Mouse (Mus musculus) CH12.LX (cell line): ENCODE measurements at regions not wholly inside any gene's neighbourhood (a gene's known extent, or its start where the extent isn't known, plus 50 kb on each side); places are given as distances from the start of the nearest gene placed in this dataset.

Experiments
- DNase-seq: peaks from one replicate; pipeline ENCODE4 v3.0.0-alpha.2; 2013; ENCODE audit errors: extremely low read depth
- H3K27ac ChIP-seq: 2 replicates; pipeline ENCODE4 v1.5.1; 2012; ENCODE audit warnings: low read depth, mild to moderate bottlenecking, control low read depth, moderate library complexity; ENCODE audit not compliant: insufficient read depth
- H3K27me3 ChIP-seq: replicated peaks from 2 replicates; pipeline ENCODE3; 2012; ENCODE audit warnings: inconsistent platforms
- H3K36me3 ChIP-seq, 2 experiments: replicated peaks in 1 of 2; 2 replicates each; pipeline versions ENCODE3 to v1.6.1; 2012; ENCODE audit warnings: inconsistent platforms in 1 of 2, low read length in 1 of 2, mild to moderate bottlenecking in 1 of 2, mixed read lengths in 1 of 2, moderate library complexity in 1 of 2; ENCODE audit not compliant: control insufficient read depth in 1 of 2, insufficient read depth in 1 of 2
- H3K4me1 ChIP-seq, 2 experiments: 2 replicates each; pipeline ENCODE4 v1.6.1; 2012; ENCODE audit warnings: inconsistent platforms in 1 of 2, moderate library complexity in 1 of 2; ENCODE audit not compliant: insufficient read depth in 2 of 2, control insufficient read depth in 1 of 2
- H3K4me2 ChIP-seq: 2 replicates; pipeline ENCODE4 v1.6.1; 2012; ENCODE audit warnings: low read depth, mild to moderate bottlenecking, control low read depth; ENCODE audit not compliant: poor library complexity, insufficient read depth, severe bottlenecking
- H3K4me3 ChIP-seq, 3 experiments: fragments of 150-350 bp in 1 of 3; sonication (generic) in 1 of 3; replicated peaks in 1 of 3; 2 replicates each; pipeline versions ENCODE3 to v1.5.1; 2011 to 2012; ENCODE audit warnings: low read depth in 2 of 3, low read length in 2 of 3, mild to moderate bottlenecking in 2 of 3, moderate library complexity in 2 of 3, control low read depth in 1 of 3, improper control_type of control experiment in 1 of 3, inconsistent platforms in 1 of 3, mixed read lengths in 1 of 3; ENCODE audit not compliant: poor library complexity in 1 of 3
- H3K79me2 ChIP-seq: replicated peaks from 2 replicates; pipeline ENCODE4 v1.6.1; 2012; ENCODE audit warnings: mild to moderate bottlenecking, moderate library complexity; ENCODE audit not compliant: control insufficient read depth, poor library complexity, insufficient read depth, severe bottlenecking; ENCODE audit errors: extremely low read depth
- H3K9ac ChIP-seq: 2 replicates; pipeline ENCODE4 v1.6.1; 2012; ENCODE audit warnings: low read depth, mild to moderate bottlenecking, control low read depth, moderate library complexity; ENCODE audit not compliant: insufficient read depth
- H3K9me3 ChIP-seq: replicated peaks from 2 replicates; pipeline ENCODE3; 2012; ENCODE audit warnings: low read length, inconsistent platforms, mixed read lengths
- BHLHE40 ChIP-seq: IDR thresholded peaks from 2 replicates; pipeline ENCODE4 v1.6.1; 2011; ENCODE audit warnings: mild to moderate bottlenecking, low read depth, low read length, improper control_type of control experiment
- CHD1 ChIP-seq: IDR thresholded peaks from 2 replicates; pipeline ENCODE4 v1.6.1; 2012; ENCODE audit warnings: low read depth, low read length, improper control_type of control experiment, inconsistent platforms
- CHD2 ChIP-seq: IDR thresholded peaks from 2 replicates; pipeline ENCODE4 v1.6.1; 2011; ENCODE audit warnings: low read length, improper control_type of control experiment
- CTCF ChIP-seq, 2 experiments: IDR thresholded peaks in 1 of 2; conservative IDR thresholded peaks in 1 of 2; 2 replicates each; pipeline ENCODE4 v1.5.1; 2011 to 2012; ENCODE audit warnings: low read depth in 2 of 2, low read length in 2 of 2, improper control_type of control experiment in 1 of 2, inconsistent platforms in 1 of 2, mild to moderate bottlenecking in 1 of 2, moderate library complexity in 1 of 2
- E2F4 ChIP-seq: IDR thresholded peaks from 2 replicates; pipeline ENCODE4 v1.6.1; 2011; ENCODE audit warnings: low read depth, low read length, improper control_type of control experiment; ENCODE audit not compliant: insufficient replicate concordance
- ELF1 ChIP-seq: IDR thresholded peaks from 2 replicates; pipeline ENCODE4 v1.6.1; 2014; ENCODE audit warnings: low read depth, mild to moderate bottlenecking, inconsistent platforms, low read length, improper control_type of control experiment
- GABPA ChIP-seq: IDR thresholded peaks from 2 replicates; pipeline ENCODE4 v1.6.1; 2012; ENCODE audit warnings: low read depth, low read length, improper control_type of control experiment, inconsistent platforms; ENCODE audit not compliant: insufficient replicate concordance
- HCFC1 ChIP-seq: IDR thresholded peaks from 2 replicates; pipeline ENCODE4 v1.6.1; 2012; ENCODE audit warnings: low read depth, mild to moderate bottlenecking, inconsistent platforms, low read length, improper control_type of control experiment
- IRF4 ChIP-seq: IDR thresholded peaks from 2 replicates; pipeline ENCODE4 v1.6.1; 2014; ENCODE audit warnings: low read depth, mild to moderate bottlenecking, inconsistent platforms, low read length, improper control_type of control experiment
- JUN ChIP-seq: IDR thresholded peaks from 2 replicates; pipeline ENCODE4 v1.6.1; 2011; ENCODE audit warnings: low read depth, mild to moderate bottlenecking, low read length, improper control_type of control experiment, moderate library complexity; ENCODE audit not compliant: insufficient read depth
- MYC ChIP-seq: IDR thresholded peaks from 2 replicates; pipeline ENCODE4 v1.6.1; 2011; ENCODE audit warnings: low read depth, mild to moderate bottlenecking, improper control_type of control experiment, low read length
- NELFE ChIP-seq: IDR thresholded peaks from 2 replicates; pipeline ENCODE4 v1.6.1; 2011; ENCODE audit warnings: low read depth, low read length, improper control_type of control experiment
- NRF1 ChIP-seq: IDR thresholded peaks from 2 replicates; pipeline ENCODE4 v1.6.1; 2014; ENCODE audit warnings: low read depth, mild to moderate bottlenecking, inconsistent platforms, low read length, improper control_type of control experiment, moderate library complexity
- POLR2A ChIP-seq: IDR thresholded peaks from 2 replicates; pipeline ENCODE4 v1.6.1; 2011; ENCODE audit warnings: low read depth, mild to moderate bottlenecking, improper control_type of control experiment, low read length
- POLR2AphosphoS2 ChIP-seq: IDR thresholded peaks from 2 replicates; pipeline ENCODE4 v1.6.1; 2011; ENCODE audit warnings: low read depth, low read length, improper control_type of control experiment
- SIN3A ChIP-seq: IDR thresholded peaks from 2 replicates; pipeline ENCODE4 v1.6.1; 2012; ENCODE audit warnings: low read length, improper control_type of control experiment, inconsistent platforms
- SMC3 ChIP-seq: IDR thresholded peaks from 2 replicates; pipeline ENCODE4 v1.6.1; 2011; ENCODE audit warnings: low read depth, low read length, improper control_type of control experiment
- TCF12 ChIP-seq: IDR thresholded peaks from 2 replicates; pipeline ENCODE4 v1.6.1; 2014; ENCODE audit warnings: low read depth, mild to moderate bottlenecking, inconsistent platforms, low read length, improper control_type of control experiment
- USF1 ChIP-seq: IDR thresholded peaks from 2 replicates; pipeline ENCODE4 v1.6.1; 2014; ENCODE audit warnings: low read depth, mild to moderate bottlenecking, inconsistent platforms, low read length, improper control_type of control experiment
- USF2 ChIP-seq: conservative IDR thresholded peaks from 2 replicates; pipeline ENCODE4 v1.6.1; 2011; ENCODE audit warnings: low read depth, low read length, improper control_type of control experiment
- ZC3H11A ChIP-seq: IDR thresholded peaks from 2 replicates; pipeline ENCODE4 v1.6.1; 2012; ENCODE audit warnings: low read depth, mild to moderate bottlenecking, inconsistent platforms, low read length, improper control_type of control experiment
- ZKSCAN1 ChIP-seq: IDR thresholded peaks from 2 replicates; pipeline ENCODE4 v1.6.1; 2012; ENCODE audit warnings: low read depth, inconsistent platforms, low read length, improper control_type of control experiment, borderline replicate concordance
- ZMIZ1 ChIP-seq: IDR thresholded peaks from 2 replicates; pipeline ENCODE4 v1.6.1; 2012; ENCODE audit warnings: low read depth, mild to moderate bottlenecking, inconsistent platforms, low read length, improper control_type of control experiment
- dilution Hi-C: fragments of 300-500 bp; cut with MboI; formaldehyde crosslinking; loops from 2 replicates; pipeline ENCODE4 v1.14.3; 2020; ENCODE audit warnings: low sequenced_read_pairs; ENCODE audit not compliant: extremely low pct_unique_long_range_greater_than_20kb, extremely low pct_ligation_motif_present
- in situ Hi-C: fragments of 300-500 bp; cut with MboI; formaldehyde crosslinking; loops from 3 replicates; pipeline ENCODE4 v1.14.3; 2019; ENCODE audit warnings: low sequenced_read_pairs, low pct_ligation_motif_present, low pct_unique_long_range_greater_than_20kb, mixed read lengths

DNA sequence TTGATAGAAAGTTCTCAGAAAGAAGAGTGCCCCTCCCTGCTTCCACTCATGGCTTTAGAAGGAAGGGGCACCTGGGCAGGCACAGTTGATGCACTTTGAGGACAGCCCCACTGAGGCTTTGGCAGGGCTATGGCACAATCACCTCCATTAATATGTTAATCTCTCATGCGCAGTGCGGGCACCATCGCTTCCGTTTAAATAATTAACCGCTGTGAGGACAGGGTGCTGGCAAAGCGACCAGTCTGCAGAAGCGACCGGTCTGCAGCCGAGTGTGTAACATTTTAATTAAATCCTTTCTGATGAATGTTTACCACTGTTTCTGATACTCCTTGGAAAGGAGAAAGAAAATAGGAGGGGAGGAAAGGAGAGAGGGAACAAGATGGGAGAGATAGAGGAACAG is 108.3 kb upstream of the Lrfn2 start:
- H3K4me2 ChIP-seq = no peak overlapping the region
- H3K9me3 ChIP-seq = peaks cover 84% of the 10 kb centered on the region
- in situ Hi-C loops = no loop called here
- no peak overlapping the region for H3K9ac ChIP-seq
- no peak for DNase-seq
- no peak overlapping the region for H3K27ac ChIP-seq
- dilution Hi-C loops = no loop called here
- H3K79me2 ChIP-seq = no peaks in the 10 kb centered on the region
- no peak overlapping the region for H3K4me3 ChIP-seq
- H3K27me3 ChIP-seq = no peaks in the 10 kb centered on the region
- no peak for TF ChIP-seq USF1
- no peak for TF ChIP-seq USF2
- TF ChIP-seq ZMIZ1 = no peak
- TF ChIP-seq BHLHE40 = no peak
- no peak for TF ChIP-seq ZC3H11A
- TF ChIP-seq CTCF (conservative IDR thresholded peaks at IDR 0.05 in 1 of 2, IDR thresholded peaks at IDR 0.05 in 1 of 2; ENCODE audit: low read depth in 2 of 2, low read length in 2 of 2) = no peak
- TF ChIP-seq IRF4 = no peak
- TF ChIP-seq NRF1 = no peak
- no peaks in the 10 kb centered on the region for H3K4me1 ChIP-seq
- H3K36me3 ChIP-seq = no peaks in the 10 kb centered on the region

DNA sequence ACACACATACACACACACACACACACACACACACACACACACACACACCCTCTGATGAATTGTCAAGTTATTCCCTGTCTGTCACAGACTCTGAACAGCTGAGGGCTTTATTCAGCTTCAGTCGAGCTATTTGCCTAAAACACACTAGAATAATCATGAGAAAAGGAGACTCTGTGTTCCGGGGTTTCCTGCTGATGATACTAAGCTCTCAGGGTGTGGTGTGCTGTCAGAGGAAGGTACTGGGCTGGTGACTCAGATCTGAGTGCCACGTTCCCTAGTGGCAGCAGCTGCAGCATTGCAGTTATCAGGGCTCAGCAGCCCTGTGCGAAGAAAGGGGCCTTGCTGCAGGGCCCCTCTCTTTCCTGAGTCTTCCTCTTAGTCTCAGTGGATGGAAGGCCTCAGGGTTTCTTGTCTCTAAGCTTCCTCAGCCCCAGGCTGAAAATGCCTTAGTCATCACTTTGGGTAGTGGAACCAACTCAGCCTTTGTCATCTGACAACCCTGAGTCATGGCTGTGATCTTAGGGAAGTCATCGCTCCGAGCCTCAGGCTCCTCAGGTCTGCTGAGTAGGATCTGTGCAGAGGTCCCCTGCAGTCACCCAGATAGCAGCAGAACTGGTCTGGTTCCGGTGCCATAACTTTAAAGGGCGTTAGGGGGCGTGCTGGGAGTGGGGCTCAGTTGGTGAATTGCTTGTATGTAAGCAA is 106.8 kb upstream of the Lrfn2 start:
- TF ChIP-seq ZC3H11A = no peak
- TF ChIP-seq TCF12 = no peak
- no peak for TF ChIP-seq SMC3
- TF ChIP-seq ZMIZ1 = no peak
- no peak for TF ChIP-seq MYC
- no peak for TF ChIP-seq HCFC1
- no peak for TF ChIP-seq POLR2A
- no peak for TF ChIP-seq JUN
- TF ChIP-seq NRF1 = no peak
- no peak for TF ChIP-seq E2F4
- no peak for TF ChIP-seq GABPA
- TF ChIP-seq IRF4 = no peak
- no peak for TF ChIP-seq USF1
- no peak for TF ChIP-seq ELF1
- TF ChIP-seq NELFE = no peak
- no peak for TF ChIP-seq SIN3A
- TF ChIP-seq ZKSCAN1 = no peak
- TF ChIP-seq POLR2AphosphoS2 = no peak
- no peak for TF ChIP-seq CHD1
- TF ChIP-seq CHD2 = no peak
- Histone ChIP-seq H3K27ac (no peak overlapping the region), H3K36me3 (no peaks in the 10 kb centered on the region), H3K4me3 (no peak overlapping the region), H3K4me2 (no peak overlapping the region), H3K27me3 (no peaks in the 10 kb centered on the region), H3K9me3 (peaks cover 85% of the 10 kb centered on the region), H3K4me1 (no peaks in the 10 kb centered on the region), H3K79me2 (no peaks in the 10 kb centered on the region), H3K9ac (no peak overlapping the region)
- in situ Hi-C loops (no loop called here), dilution Hi-C loops (no loop called here)
- DNase-seq = no peak
